Mouse (Mus musculus) limb, embryonic 12.5 days (tissue): Measurements from ENCODE around the gene Slc1a3. TPM values are rescaled to one million over a fixed set of nuclear protein-coding genes. Genes with fewer than 3 reads are reported as not detected.

Source experiments
- ATAC-seq: fragments of 200-750 bp; cut with Nextera tagmentation; 2 replicates; pipeline ENCODE4 v1.8.0; 2017; ENCODE audit warnings: low read depth, moderate TSS enrichment; ENCODE audit not compliant: insufficient number of reproducible peaks, insufficient read depth, low FRiP score, low TSS enrichment
- H3K27ac ChIP-seq: fragments of 300-500 bp; sonication (generic); 2 replicates; pipeline ENCODE4 v1.5.1; 2016; ENCODE audit warnings: mild to moderate bottlenecking, moderate library complexity
- H3K27me3 ChIP-seq: fragments of 300-500 bp; sonication (generic); 2 replicates; pipeline ENCODE4 v1.6.1; 2016; ENCODE audit warnings: mild to moderate bottlenecking, moderate library complexity
- H3K36me3 ChIP-seq: fragments of 300-500 bp; sonication (generic); 2 replicates; pipeline ENCODE4 v1.6.1; 2016; ENCODE audit warnings: mild to moderate bottlenecking, moderate library complexity
- H3K4me1 ChIP-seq: fragments of 300-500 bp; sonication (generic); replicated peaks from 2 replicates; pipeline ENCODE4 v1.6.1; 2016
- H3K4me2 ChIP-seq: fragments of 300-500 bp; sonication (generic); 2 replicates; pipeline ENCODE4 v1.6.1; 2016; ENCODE audit warnings: mild to moderate bottlenecking, moderate library complexity
- H3K4me3 ChIP-seq: fragments of 300-500 bp; sonication (generic); replicated peaks from 2 replicates; pipeline ENCODE4 v1.5.1; 2016; ENCODE audit warnings: mild to moderate bottlenecking
- H3K9ac ChIP-seq: fragments of 300-500 bp; sonication (generic); replicated peaks from 2 replicates; pipeline ENCODE4 v1.6.1; 2016; ENCODE audit warnings: mild to moderate bottlenecking, moderate library complexity
- H3K9me3 ChIP-seq: fragments of 300-500 bp; sonication (generic); 2 replicates; pipeline ENCODE4 v1.6.1; 2016; ENCODE audit warnings: mild to moderate bottlenecking, moderate library complexity
- WGBS: fragments of 180-500 bp; shearing (Covaris S2); methylation state at CpG from one replicate; pipeline ENCODE4 v1.1.7; 2016; 5-methylcytosine and 5-hydroxymethylcytosine counted together
- polyA plus RNA-seq: library from polyadenylated mRNA; unstranded; fragments of >200 nt; fragmentation: Nextera tagmentation; extraction: Ambion mirVana; gene quantifications from 2 replicates; pipeline ENCODE4 v1.2.1, GENCODE M21; 2016

The Slc1a3 gene
- polyA plus RNA-seq, 1 experiment from 2014 or later, result 44.6 TPM

DNA sequence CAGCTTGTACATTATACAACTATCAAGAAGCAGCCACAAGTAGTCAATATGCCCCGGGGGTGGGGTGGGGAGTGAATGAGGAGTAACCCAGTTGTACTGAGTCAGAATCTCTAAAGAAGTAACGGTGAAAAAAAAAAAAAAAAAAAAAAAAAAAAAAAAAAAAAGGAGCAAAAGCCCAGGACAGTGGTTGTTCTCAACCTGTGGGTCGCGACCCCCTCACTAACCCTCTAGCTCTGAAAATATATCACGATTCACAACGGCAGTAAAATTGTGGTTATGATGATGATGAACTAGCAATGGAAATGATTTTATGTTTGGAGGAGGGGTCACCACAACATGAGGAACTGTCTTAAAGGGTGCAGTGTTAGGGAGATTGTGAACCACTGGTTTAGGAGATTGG is 108.2 kb downstream of the Slc1a3 start:
- no peak overlapping the region for H3K4me3 ChIP-seq
- no peaks in the 10 kb centered on the region for H3K9me3 ChIP-seq
- no peak overlapping the region for H3K9ac ChIP-seq
- H3K27ac ChIP-seq, result no peak overlapping the region
- no peak for ATAC-seq
- H3K36me3 ChIP-seq, result no peaks in the 10 kb centered on the region
- H3K4me1 ChIP-seq, result peaks cover 20% of the 10 kb centered on the region
- H3K4me2 ChIP-seq, result no peak overlapping the region
- no peaks in the 10 kb centered on the region for H3K27me3 ChIP-seq
- WGBS, result 88% methylated on average over 6 of the region's 6 CpGs

DNA sequence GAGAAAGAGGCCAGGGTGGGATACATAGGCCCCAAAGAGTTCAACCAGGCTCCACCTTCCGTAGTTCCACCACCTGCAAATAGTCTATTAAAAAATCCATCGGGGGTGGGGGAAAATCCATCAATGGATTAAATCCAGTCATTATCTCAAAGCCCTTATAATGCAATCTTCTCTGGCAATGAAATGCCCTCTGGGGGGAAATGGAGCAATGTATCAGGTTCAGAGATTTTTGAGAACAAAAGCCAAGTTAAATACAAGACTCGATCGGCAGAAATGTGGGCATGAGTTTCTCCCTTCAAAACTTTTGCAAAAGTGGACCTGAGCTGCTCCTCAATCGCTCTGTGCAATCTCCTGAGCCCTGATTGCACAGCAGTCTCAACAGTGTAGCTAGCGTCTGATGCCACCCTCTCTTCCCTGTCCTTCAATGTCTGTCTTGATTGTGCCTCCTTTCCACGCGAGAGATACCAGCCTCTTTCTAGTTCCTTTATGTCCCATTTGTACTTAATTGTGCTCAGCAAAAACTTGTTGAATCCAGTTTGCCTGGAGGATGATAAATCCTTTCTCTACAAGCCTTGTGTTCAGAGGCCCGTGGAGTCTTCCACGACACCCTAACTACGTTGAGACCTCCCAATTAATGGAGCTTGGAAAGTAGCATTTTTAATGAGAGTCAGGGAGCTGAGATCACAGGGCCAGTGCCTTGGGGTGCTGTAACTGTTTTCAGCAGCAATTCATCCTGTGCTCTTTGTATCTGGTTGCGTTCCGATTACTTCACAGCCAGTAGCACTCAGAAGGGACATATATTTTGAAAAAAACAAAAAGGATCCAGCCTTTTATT is 109.0 kb downstream of the Slc1a3 start:
- no peak overlapping the region for H3K27ac ChIP-seq
- H3K4me3 ChIP-seq, result no peak overlapping the region
- peaks cover 20% of the 10 kb centered on the region for H3K4me1 ChIP-seq
- H3K9ac ChIP-seq, result no peak overlapping the region
- no peak overlapping the region for H3K4me2 ChIP-seq
- ATAC-seq, result no peak
- WGBS, result 64% methylated on average over 13 of the region's 13 CpGs
- H3K27me3 ChIP-seq, result no peaks in the 10 kb centered on the region
- H3K36me3 ChIP-seq, result no peaks in the 10 kb centered on the region
- no peaks in the 10 kb centered on the region for H3K9me3 ChIP-seq

DNA sequence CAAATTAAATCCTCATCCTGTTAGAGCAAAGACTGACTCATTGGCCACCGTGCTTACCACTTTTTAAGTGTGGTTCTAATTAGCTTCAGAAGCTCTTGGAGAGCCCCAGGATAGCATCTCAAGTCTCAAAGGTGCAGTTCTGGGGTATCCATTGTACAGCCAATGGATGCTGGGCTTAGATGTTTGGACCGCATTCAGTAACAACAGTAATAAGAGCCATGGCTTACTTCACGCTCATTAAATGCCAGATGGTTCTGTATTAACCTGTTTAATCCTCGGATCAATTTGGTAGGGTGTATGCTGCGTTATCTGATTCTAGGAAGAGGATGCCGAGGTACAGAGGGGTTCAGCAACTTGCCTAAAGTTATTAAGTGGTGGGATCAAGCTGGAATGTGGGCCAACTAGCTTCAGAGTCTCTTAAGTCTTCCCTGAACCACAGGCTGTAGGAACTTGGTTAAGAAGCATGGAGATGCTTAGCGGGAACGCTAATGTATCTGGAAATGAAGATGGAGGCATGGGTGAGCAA is 114.1 kb downstream of the Slc1a3 start:
- H3K9me3 ChIP-seq, result no peaks in the 10 kb centered on the region
- H3K4me2 ChIP-seq, result no peak overlapping the region
- WGBS, result 65% methylated on average over 8 of the region's 8 CpGs
- peaks cover 3% of the 10 kb centered on the region for H3K4me1 ChIP-seq
- no peak overlapping the region for H3K27ac ChIP-seq
- H3K36me3 ChIP-seq, result no peaks in the 10 kb centered on the region
- no peak for ATAC-seq
- H3K9ac ChIP-seq, result no peak overlapping the region
- H3K4me3 ChIP-seq, result no peak overlapping the region
- no peaks in the 10 kb centered on the region for H3K27me3 ChIP-seq

DNA sequence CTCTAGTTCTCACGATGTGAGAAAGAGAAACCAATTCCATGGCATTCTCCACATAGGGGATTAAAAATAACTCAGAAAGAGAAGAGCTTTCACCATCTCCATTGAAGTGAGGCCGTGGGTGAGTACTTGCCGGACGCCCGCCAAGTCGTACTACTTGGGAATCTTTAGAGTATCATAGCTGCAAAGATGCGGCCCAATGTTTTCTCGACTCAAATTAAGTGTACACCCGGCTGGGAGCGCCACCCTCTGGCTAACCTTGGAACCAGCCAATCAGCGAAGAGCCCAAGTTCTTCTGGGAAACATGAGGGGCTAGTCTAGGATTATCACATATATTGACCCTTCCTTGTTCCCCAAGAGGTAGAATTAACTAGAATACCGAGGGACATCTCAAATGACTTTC is 115.3 kb downstream of the Slc1a3 start:
- no peak overlapping the region for H3K4me2 ChIP-seq
- H3K36me3 ChIP-seq, result no peaks in the 10 kb centered on the region
- WGBS, result 79% methylated on average over 12 of the region's 12 CpGs
- H3K27me3 ChIP-seq, result no peaks in the 10 kb centered on the region
- H3K4me1 ChIP-seq, result no peaks in the 10 kb centered on the region; the same call in none of the 2 replicates
- no peak overlapping the region for H3K27ac ChIP-seq
- no peak for ATAC-seq
- H3K9ac ChIP-seq, result no peak overlapping the region
- no peak overlapping the region for H3K4me3 ChIP-seq
- H3K9me3 ChIP-seq, result no peaks in the 10 kb centered on the region

DNA sequence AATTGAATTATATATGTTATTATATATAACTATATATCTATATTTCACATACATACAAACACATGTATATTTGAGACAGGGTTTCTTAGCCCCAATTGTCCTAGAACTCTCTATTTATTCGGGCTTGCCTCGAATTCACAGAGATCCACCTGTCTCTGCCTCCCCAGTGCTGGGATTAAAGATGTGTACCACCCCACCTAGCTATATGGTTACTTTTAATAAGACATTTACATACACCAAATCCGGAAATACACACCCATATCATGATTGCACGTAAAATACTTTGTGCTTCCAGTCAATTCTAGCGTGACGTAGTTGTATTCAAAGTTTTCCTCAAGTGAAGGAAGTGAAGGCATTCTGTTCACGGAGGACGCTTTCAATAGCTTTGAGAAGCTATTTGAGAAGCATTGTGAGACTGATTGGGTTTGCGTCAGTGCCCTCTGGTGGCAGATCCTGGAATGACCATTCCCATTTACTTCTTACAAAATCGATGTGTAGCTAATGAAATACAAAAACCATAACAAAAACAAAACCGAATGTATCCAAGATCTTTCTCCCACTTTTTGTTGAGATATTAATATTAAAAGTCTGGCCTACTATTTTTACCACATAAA is 121.0 kb downstream of the Slc1a3 start:
- ATAC-seq, result no peak
- peaks cover 5% of the 10 kb centered on the region for H3K4me1 ChIP-seq
- H3K27me3 ChIP-seq, result no peaks in the 10 kb centered on the region
- H3K36me3 ChIP-seq, result no peaks in the 10 kb centered on the region
- no peak overlapping the region for H3K4me3 ChIP-seq
- no peak overlapping the region for H3K4me2 ChIP-seq
- no peaks in the 10 kb centered on the region for H3K9me3 ChIP-seq
- H3K9ac ChIP-seq, result no peak overlapping the region
- 25% methylated on average over 11 of the region's 11 CpGs for WGBS
- no peak overlapping the region for H3K27ac ChIP-seq

DNA sequence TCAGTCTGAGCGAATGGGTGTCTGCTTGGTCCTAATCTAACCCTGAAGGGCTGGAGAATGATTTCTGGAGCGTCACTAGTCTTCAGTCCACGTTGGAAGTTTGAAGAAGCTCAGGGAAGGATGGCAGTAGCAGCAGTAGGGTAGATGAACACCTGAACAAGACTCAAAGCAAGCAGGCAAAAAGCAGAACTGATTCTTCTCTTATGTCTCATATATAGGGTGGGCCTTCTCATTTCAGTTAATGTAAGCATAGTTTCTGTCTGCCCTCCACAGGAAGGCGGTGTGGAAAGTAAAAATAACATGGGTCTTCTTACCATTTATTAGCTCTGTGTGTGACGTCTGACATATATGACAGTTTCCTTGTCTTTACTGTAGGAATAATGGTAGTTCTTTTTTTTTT is 122.5 kb downstream of the Slc1a3 start:
- H3K4me1 ChIP-seq, result peaks cover 5% of the 10 kb centered on the region
- ATAC-seq, result no peak
- no peak overlapping the region for H3K4me2 ChIP-seq
- H3K27ac ChIP-seq, result no peak overlapping the region
- 94% methylated on average over 5 of the region's 5 CpGs for WGBS
- H3K9me3 ChIP-seq, result no peaks in the 10 kb centered on the region
- H3K9ac ChIP-seq, result no peak overlapping the region
- H3K27me3 ChIP-seq, result no peaks in the 10 kb centered on the region
- H3K4me3 ChIP-seq, result no peak overlapping the region
- no peaks in the 10 kb centered on the region for H3K36me3 ChIP-seq

DNA sequence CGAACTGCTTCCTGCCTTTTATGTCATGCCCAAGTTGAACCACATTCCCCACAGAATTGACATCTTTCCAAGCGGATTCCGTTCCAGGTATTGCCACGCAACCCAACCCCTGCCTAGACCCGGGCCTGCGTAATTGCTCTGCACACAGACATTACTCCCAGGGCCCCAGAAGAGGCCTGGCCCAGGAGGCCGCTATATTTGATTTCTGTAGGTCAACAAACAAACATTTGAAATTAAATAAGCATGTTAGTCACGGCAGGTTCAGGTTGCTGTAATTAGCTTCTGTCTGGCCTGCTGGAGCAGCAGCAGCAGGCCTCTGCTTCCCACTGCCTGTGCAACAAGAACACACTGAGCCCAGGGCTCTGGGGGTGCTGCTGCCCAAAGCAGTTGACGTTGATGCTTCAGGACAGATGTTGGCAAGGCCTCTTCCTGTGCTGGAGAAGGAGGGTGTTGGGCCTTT is 123.7 kb downstream of the Slc1a3 start:
- 0 out of 2 replicates have a peak overlapping the region, but pooled peaks have one; percentile 9 for H3K9ac ChIP-seq
- H3K4me3 ChIP-seq, result no peak overlapping the region
- H3K36me3 ChIP-seq, result no peaks in the 10 kb centered on the region
- H3K27ac ChIP-seq, result peak overlapping the region; percentile 41; the same call in 1 of the 2 replicates
- no peaks in the 10 kb centered on the region for H3K27me3 ChIP-seq
- WGBS, result 52% methylated on average over 9 of the region's 9 CpGs
- no peaks in the 10 kb centered on the region for H3K9me3 ChIP-seq
- no peak overlapping the region for H3K4me2 ChIP-seq
- ATAC-seq, result peak; percentile 54; the same call in 1 of the 2 replicates
- peaks cover 5% of the 10 kb centered on the region for H3K4me1 ChIP-seq

Other genes starting within 250 kb of the Slc1a3 start
- gene Gm2310, start 190.8 kb downstream of the Slc1a3 start, polyA plus RNA-seq, result not detected in 2 replicates